Mouse (Mus musculus) liver, postnatal 0 days (tissue): ENCODE measurements at regions not wholly inside any gene's neighbourhood (a gene's known extent, or its start where the extent isn't known, plus 50 kb on each side); places are given as distances from the start of the nearest gene placed in this dataset.

Experiments used
- CTCF ChIP-seq: sonication (generic); IDR thresholded peaks from 2 replicates; pipeline ENCODE4 v1.5.1; 2016; ENCODE audit warnings: antibody characterized with exemption, low read depth
- EP300 ChIP-seq: IDR thresholded peaks from 2 replicates; pipeline ENCODE4 v1.6.1; 2016; ENCODE audit warnings: antibody characterized with exemption, low read depth, mild to moderate bottlenecking

DNA sequence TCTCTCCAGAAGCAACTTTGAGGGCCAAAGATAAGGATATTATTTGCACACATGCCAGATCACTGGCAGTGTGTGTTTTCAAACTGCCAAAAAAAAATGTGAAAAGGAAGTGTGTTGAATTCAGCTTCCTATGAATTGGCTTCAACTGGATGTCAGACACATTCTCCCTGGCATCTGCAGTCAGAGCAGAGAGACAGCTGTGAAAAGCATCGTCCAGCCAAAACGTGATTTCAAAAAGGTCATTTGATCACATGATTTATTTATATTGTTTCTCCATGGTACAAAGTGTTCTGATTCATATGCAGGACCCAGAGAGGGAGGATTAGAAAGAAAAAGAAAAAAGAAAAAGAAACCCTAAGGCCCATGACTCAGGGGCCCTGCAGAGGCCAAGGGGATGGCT lies 207.2 kb upstream of the Adamts9 start:
- no peak for TF ChIP-seq CTCF
- TF ChIP-seq EP300: peak; percentile 46; the same call in 1 of the 2 replicates
